Mouse (Mus musculus) heart, embryonic 11.5 days (tissue): Measurements from ENCODE around the gene Asic5. TPM values are rescaled to one million over a fixed set of nuclear protein-coding genes. Genes with fewer than 3 reads are reported as not detected.

Experiments used
- ATAC-seq: fragments of 200-750 bp; cut with Nextera tagmentation; replicated peaks from 2 replicates; pipeline ENCODE4 v1.8.0; 2017; ENCODE audit warnings: moderate library complexity; ENCODE audit not compliant: insufficient number of reproducible peaks, low FRiP score, low TSS enrichment
- H3K27ac ChIP-seq: fragments of 300-500 bp; sonication (generic); 2 replicates; pipeline ENCODE4 v1.5.1; 2014; ENCODE audit warnings: mild to moderate bottlenecking, low read depth, low read length
- H3K27me3 ChIP-seq: fragments of 300-500 bp; sonication (generic); 2 replicates; pipeline ENCODE4 v1.6.1; 2014; ENCODE audit warnings: mild to moderate bottlenecking, low read length, mixed read lengths; ENCODE audit not compliant: control insufficient read depth, insufficient read depth
- H3K36me3 ChIP-seq: fragments of 300-500 bp; sonication (generic); 2 replicates; pipeline ENCODE4 v1.6.1; 2014; ENCODE audit warnings: mild to moderate bottlenecking, low read length, moderate library complexity, mixed read lengths; ENCODE audit not compliant: control insufficient read depth, insufficient read depth
- H3K4me1 ChIP-seq: fragments of 300-500 bp; sonication (generic); 2 replicates; pipeline ENCODE4 v1.6.1; 2014; ENCODE audit warnings: low read length; ENCODE audit not compliant: control insufficient read depth, insufficient read depth
- H3K4me2 ChIP-seq: fragments of 300-500 bp; sonication (generic); 2 replicates; pipeline ENCODE4 v1.6.1; 2014; ENCODE audit warnings: mild to moderate bottlenecking, moderate library complexity
- H3K4me3 ChIP-seq: fragments of 300-500 bp; sonication (generic); 2 replicates; pipeline ENCODE4 v1.5.1; 2014; ENCODE audit warnings: low read depth, low read length
- H3K9ac ChIP-seq: fragments of 300-500 bp; sonication (generic); 2 replicates; pipeline ENCODE4 v1.6.1; 2014; ENCODE audit warnings: mild to moderate bottlenecking, low read depth, low read length, moderate library complexity
- H3K9me3 ChIP-seq: fragments of 300-500 bp; sonication (generic); replicated peaks from 2 replicates; pipeline ENCODE4 v1.6.1; 2016; ENCODE audit warnings: low read length; ENCODE audit not compliant: control insufficient read depth
- WGBS: fragments of 180-500 bp; shearing (Covaris S2); extraction: QIAGEN DNeasy Blood & Tissue Kit; methylation state at CpG from one replicate; pipeline ENCODE4 v1.1.7; 2014; ENCODE audit not compliant: insufficient replicate concordance; 5-methylcytosine and 5-hydroxymethylcytosine counted together
- polyA plus RNA-seq: library from polyadenylated mRNA; unstranded; fragments of >200 nt; fragmentation: Nextera tagmentation; extraction: Ambion mirVana; gene quantifications from 2 replicates; pipeline ENCODE4 v1.2.1, GENCODE M21; 2014

Asic5 gene
- polyA plus RNA-seq = not detected in 2 replicates

DNA sequence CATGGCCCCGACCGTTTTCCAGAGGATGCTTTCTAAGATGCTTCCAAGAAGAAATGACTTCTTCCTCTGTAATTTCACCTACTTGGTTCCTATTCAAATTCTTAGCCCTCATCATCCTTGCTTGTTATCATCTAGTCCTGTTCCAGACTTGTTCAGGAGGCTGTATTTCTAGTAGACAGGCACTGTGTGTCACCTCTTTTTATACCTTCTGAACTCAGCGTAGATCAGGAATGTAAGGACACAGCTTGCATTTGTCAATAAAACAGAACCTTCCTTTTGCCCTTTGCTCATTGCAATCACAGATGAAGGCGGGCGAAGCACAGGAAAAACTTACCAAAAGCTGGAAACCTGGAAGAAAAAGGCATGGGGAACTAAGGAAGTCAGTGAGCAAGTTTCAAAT lies at the start of gene Asic5:
TSS of gene Asic5 (plus strand) at position 301 of the 400 bp plus-strand sequence.
- H3K9ac ChIP-seq = no peak within 1 kb of the TSS
- 82% methylated on average over 5 of the region's 5 CpGs for WGBS
- no peaks in the 10 kb centered on the region for H3K36me3 ChIP-seq
- no peak within 1 kb of the TSS for H3K27ac ChIP-seq
- no peak within 1 kb of the TSS for H3K4me3 ChIP-seq
- H3K4me2 ChIP-seq = no peak within 1 kb of the TSS
- no peaks in the 10 kb centered on the region for H3K9me3 ChIP-seq
- H3K27me3 ChIP-seq = no peaks in the 10 kb centered on the region
- ATAC-seq = no peak
- peaks cover 4% of the 10 kb centered on the region; the same call in 1 of the 2 replicates for H3K4me1 ChIP-seq

DNA sequence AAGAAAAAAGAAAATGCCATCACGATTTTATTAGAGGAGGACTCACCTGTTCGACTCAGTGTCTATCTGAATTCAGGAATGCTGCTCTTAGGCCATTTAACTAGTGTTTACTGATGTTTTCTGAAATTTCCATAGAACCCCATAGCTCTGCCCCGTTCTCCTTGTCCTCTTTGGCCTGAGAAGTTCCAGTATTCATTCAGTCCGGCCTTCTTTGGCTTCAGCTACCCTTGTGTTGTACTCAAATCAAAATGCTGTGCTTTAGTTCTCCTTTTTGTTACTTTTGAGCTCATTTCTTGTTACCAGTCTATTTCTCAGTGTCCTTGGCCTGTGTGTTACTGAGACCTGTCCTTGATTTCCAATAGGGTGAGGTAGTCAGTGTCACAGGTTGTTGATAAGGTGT lies 48.7 kb upstream of the Asic5 start:
- Histone ChIP-seq H3K4me2 (peak overlapping the region; percentile 57; the same call in 1 of the 2 replicates), H3K27ac (no peak overlapping the region), H3K4me1 (no peaks in the 10 kb centered on the region), H3K27me3 (no peaks in the 10 kb centered on the region), H3K9ac (no peak overlapping the region), H3K36me3 (no peaks in the 10 kb centered on the region), H3K9me3 (no peaks in the 10 kb centered on the region), H3K4me3 (no peak overlapping the region)
- no peak for ATAC-seq
- WGBS = 76% methylated on average over 4 of the region's 4 CpGs

DNA sequence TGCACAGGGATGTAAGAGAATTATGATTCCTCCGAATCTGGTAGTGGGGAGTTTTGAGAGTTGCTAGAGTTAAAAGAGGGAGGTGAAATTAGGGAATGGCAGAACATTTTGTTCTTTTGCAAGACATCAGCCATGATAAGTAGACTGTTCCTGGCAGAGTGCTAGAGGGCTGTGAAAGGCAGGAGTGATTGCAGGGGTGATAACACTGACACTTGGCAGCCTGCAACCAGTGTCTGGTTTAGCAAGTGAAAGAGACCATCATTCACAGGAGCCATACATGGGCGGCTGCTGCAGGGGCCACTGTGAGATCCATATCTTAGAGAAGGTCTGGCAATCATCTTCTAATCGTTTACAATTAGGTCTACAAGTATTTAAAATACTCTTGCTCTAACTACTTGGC lies 43.2 kb upstream of the Asic5 start:
- Histone ChIP-seq H3K27me3 (no peaks in the 10 kb centered on the region), H3K36me3 (no peaks in the 10 kb centered on the region), H3K9ac (no peak overlapping the region), H3K4me1 (no peaks in the 10 kb centered on the region), H3K27ac (no peak overlapping the region), H3K9me3 (no peaks in the 10 kb centered on the region), H3K4me2 (no peak overlapping the region), H3K4me3 (no peak overlapping the region)
- ATAC-seq = no peak
- 29% methylated on average over 3 of the region's 3 CpGs for WGBS

DNA sequence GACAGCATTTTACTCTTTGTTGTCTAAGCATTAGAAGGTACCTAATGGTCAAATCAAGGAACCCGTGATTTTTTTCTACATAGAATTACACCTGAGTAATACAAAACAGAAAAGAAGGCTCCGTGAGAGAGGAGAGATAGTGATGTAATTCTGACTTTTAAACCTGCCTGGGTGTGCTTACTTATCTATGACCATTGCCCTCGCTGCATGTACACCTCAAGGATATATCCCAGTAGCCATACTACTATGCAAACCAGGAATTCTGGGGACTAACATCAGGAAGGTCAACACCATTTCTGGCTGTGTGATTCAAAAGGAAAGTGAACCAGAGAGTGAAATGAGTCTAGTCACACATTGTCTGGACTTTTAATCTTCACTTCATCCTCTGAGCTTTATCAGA lies 39.7 kb upstream of the Asic5 start:
- no peak overlapping the region for H3K4me2 ChIP-seq
- ATAC-seq = no peak
- H3K36me3 ChIP-seq = no peaks in the 10 kb centered on the region
- no peak overlapping the region for H3K4me3 ChIP-seq
- no peak overlapping the region for H3K9ac ChIP-seq
- 79% methylated on average over 3 of the region's 3 CpGs for WGBS
- H3K27ac ChIP-seq = no peak overlapping the region
- no peaks in the 10 kb centered on the region for H3K27me3 ChIP-seq
- H3K9me3 ChIP-seq = no peaks in the 10 kb centered on the region
- no peaks in the 10 kb centered on the region for H3K4me1 ChIP-seq

DNA sequence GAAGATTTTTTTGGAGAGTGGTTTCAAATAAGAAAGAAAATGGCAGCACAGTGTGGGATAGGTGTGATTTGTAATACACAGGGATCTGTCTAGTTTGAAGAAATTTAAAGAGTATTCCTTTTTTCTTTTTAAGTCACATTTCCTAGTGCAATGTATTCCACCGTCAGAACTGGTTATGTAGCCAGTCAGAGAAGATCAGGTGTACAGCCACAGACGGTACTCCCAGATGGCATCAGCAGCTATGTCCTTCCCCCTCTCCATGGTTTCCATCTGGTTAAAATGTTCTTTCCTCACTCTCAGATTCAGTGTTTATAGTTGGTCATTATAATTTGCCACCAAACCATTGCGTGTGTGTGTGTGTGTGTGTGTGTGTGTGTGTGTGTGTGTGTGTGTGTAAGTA lies 39.0 kb upstream of the Asic5 start:
- no peaks in the 10 kb centered on the region for H3K27me3 ChIP-seq
- H3K4me2 ChIP-seq = no peak overlapping the region
- H3K9me3 ChIP-seq = no peaks in the 10 kb centered on the region
- 89% methylated on average over 3 of the region's 3 CpGs for WGBS
- no peak for ATAC-seq
- no peaks in the 10 kb centered on the region for H3K36me3 ChIP-seq
- H3K4me1 ChIP-seq = no peaks in the 10 kb centered on the region
- H3K4me3 ChIP-seq = no peak overlapping the region
- H3K9ac ChIP-seq = no peak overlapping the region
- no peak overlapping the region for H3K27ac ChIP-seq

DNA sequence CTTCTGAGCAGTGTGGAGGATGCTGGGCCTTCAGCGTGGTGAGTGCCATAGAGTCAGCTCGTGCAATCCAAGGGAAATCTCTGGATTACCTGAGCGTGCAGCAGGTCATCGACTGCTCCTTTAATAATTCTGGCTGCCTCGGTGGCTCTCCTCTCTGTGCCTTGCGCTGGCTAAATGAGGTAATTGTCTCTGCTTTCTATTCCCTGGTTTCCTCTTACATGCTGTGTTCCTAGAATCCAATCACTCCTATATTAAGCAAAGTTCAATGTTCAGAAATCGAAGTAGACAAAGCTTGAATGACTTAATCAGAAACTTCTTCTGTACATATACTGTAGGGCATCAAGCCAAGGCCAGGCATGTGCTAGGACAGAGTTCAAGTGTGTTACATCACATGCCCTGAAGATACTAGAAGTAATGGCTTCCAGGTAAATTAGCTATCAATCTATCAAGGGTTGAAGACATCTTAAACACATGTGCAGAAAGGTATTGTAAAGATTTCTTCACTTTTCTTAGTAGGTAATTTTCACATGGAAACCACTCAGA lies 37.2 kb upstream of the Asic5 start:
- ATAC-seq = no peak
- WGBS = 81% methylated on average over 7 of the region's 7 CpGs
- no peak overlapping the region for H3K9ac ChIP-seq

DNA sequence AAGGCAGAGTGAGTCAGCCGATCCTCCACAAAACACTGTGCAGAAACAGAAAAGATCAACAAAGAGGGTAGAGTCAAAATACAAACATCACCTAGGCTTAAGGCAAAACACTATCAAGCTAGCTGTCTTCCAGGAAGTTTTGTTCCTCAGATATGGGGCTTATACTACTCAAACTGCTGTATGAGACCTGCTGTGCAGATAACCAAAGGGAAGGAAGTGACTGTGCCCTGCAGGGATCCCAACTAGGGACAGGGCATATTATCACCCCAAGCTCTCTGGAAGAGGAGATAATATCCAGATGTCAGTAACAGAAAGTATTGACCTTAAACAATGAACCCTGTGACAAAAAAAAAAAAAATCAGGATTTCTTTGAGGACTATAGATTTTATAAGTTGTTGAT lies 33.0 kb upstream of the Asic5 start:
- Histone ChIP-seq H3K4me2 (no peak overlapping the region), H3K27ac (no peak overlapping the region; the same call in 1 of the 2 replicates), H3K27me3 (no peaks in the 10 kb centered on the region), H3K4me3 (no peak overlapping the region), H3K9me3 (no peaks in the 10 kb centered on the region), H3K9ac (no peak overlapping the region), H3K36me3 (no peaks in the 10 kb centered on the region), H3K4me1 (no peaks in the 10 kb centered on the region)
- ATAC-seq = no peak
- WGBS = 46% methylated on average over 1 of the region's 1 CpGs

More for the DNA sequence above, 37.2 kb upstream of the Asic5 start:
- Histone ChIP-seq H3K4me3 (no peak overlapping the region), H3K4me2 (no peak overlapping the region), H3K27ac (no peak overlapping the region), H3K4me1 (no peaks in the 10 kb centered on the region), H3K27me3 (no peaks in the 10 kb centered on the region), H3K9me3 (no peaks in the 10 kb centered on the region), H3K36me3 (no peaks in the 10 kb centered on the region)

DNA sequence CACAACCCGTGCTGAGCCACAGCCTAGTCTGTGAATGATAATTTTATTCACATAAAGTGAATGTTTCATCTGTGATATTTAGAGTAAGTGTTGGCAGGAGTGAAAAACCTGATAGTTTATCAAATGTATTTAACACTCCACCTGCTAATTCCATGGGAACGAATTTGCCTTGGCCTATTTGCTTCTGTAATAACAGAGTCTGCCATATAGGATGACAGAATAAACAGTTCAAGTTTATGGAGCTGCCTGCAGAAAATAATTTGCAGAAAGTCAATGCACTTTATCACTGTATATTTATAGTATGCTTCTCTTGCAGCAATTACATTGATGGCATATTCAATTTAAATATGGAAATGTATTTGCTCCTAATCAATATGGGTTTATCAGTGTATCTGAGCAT lies 30.3 kb upstream of the Asic5 start:
- Histone ChIP-seq H3K27me3 (no peaks in the 10 kb centered on the region), H3K9me3 (no peaks in the 10 kb centered on the region), H3K9ac (no peak overlapping the region), H3K4me1 (no peaks in the 10 kb centered on the region), H3K4me3 (no peak overlapping the region), H3K27ac (no peak overlapping the region), H3K4me2 (no peak overlapping the region), H3K36me3 (no peaks in the 10 kb centered on the region)
- no peak for ATAC-seq
- 64% methylated on average over 2 of the region's 2 CpGs for WGBS

DNA sequence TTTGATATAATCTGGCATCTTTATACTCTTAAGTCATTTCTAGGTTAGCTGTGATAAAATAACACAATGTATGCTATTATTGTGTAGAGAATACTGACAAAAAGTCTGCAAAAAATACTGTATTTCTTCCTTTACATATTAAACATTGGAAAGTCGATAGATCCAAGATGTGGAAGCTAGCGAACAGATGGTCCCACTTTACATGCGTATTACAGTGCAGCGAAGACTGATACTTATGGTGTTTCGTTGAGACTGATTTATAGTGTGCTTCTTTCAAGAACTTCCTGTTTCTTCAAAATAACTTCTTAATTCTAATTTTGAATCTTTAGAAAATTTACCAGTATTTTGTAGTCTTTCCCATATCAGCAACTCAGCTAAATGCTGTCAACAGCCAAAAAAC lies 24.6 kb upstream of the Asic5 start:
- H3K36me3 ChIP-seq = no peaks in the 10 kb centered on the region
- H3K9me3 ChIP-seq = no peaks in the 10 kb centered on the region
- 90% methylated on average over 5 of the region's 5 CpGs for WGBS
- H3K27ac ChIP-seq = no peak overlapping the region
- no peak for ATAC-seq
- H3K4me1 ChIP-seq = no peaks in the 10 kb centered on the region
- H3K27me3 ChIP-seq = no peaks in the 10 kb centered on the region
- no peak overlapping the region for H3K9ac ChIP-seq
- H3K4me3 ChIP-seq = no peak overlapping the region
- H3K4me2 ChIP-seq = no peak overlapping the region
